Mouse (Mus musculus) lung, postnatal 36 days (tissue): ENCODE measurements around the gene Plek.
"Not testable (repeated sequence)": the region's sequence is repeated elsewhere in the genome, so short reads cannot be mapped to it uniquely, and the experiment has no call there.

ENCODE experiments used
- DNase-seq: peaks from one replicate; pipeline ENCODE4 v3.0.0; 2022; ENCODE audit warnings: mixed read lengths

Gene Plek

GRCm38 (mm10) chr11:17051545-17052475 lies at the start of gene Plek, which contains the start of gene Cnrip1:
TSS of gene Plek (minus strand) at chr11:17052381.
TSS of gene Cnrip1 (plus strand) at chr11:17051586.
- DNase-seq, result peak; percentile 50

- DNase-seq, result no peak
These were observed 33.9 kb upstream of the Plek start for GRCm38 (mm10) chr11:17086106-17086505.

GRCm38 (mm10) chr11:17083866-17084265 lies 31.7 kb upstream of the Plek start:
- DNase-seq, result peak; percentile 10

DNA sequence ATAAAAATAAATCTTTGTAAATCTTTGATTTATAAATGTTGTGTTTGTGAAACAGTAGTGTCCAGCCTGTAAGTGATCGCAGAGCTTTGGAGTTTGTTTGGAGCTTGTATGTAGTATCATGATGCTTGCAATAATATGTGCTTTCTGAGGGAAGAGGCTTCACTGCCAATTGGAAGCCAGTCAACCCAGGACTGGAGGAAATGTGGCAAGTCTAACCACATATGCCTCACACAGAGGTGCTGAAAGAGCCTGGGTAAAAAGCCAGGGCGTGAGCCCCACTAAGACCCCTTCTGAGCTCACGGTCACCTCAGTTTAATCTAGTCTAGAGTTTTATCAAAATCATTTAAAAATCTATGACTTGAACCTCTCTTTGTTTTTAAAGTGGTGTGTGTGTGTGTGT lies 31.3 kb upstream of the Plek start:
- DNase-seq, result no peak

- DNase-seq, result peak; percentile 10
These were observed 30.8 kb upstream of the Plek start for GRCm38 (mm10) chr11:17082953-17083352.

DNA sequence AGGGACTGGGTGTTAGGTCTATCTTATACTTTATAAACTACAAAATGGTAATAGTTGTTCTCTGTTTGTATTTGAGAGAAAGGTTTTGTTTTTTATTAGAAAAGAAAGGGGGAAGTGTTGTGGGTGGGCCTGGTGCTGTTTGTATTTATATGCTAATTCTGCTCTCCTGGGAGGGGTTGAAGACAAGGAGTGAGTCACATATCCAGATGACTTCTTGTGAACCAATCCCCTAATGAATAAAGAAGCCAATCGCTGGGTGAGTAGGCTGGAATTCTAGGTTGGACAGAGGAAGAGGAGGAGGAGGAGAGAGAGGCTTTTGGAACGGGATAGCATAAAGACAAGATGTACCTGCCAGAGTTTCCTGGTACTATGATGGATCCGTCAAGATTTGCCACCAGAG lies 29.9 kb upstream of the Plek start:
- DNase-seq, result no peak

DNA sequence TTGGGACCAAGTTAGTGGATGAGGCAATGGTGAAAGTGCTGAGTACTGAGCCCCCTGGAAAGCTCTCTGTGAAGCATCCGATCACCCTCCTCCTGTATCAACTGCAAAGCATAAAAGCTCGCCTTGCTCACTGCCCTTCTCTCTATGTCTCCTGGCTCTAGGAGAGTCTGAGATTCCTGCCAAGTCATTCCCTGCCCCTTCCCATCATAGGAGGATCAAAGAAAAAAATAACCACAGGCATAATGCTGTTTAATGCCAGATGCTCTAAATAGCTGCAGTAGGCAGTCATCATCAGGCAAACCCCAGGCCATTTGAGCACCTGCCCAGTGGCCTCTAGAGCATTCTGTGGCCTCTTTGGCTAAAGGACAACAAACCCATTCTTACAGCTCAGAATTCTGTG lies 23.5 kb upstream of the Plek start:
- DNase-seq, result no peak

DNA sequence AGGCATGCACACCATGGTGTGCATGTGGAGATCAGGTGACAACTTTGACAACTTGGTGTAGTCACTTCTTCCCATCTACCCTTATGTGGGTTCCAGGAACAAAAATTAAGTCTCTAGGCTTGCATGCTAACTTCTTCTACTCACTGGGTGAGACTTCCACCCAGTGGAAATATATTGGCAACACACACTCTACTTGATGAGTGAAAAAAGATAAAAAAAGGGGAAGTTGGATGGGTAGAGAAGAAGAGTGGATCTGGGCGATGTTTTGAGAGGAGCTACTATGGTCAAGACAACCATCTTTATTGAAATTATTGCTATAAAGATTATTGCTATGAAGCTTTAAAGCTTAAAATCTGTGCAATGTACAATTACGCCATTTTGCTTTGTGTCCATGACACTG lies 17.2 kb upstream of the Plek start:
- DNase-seq, result not testable (repeated sequence)

DNA sequence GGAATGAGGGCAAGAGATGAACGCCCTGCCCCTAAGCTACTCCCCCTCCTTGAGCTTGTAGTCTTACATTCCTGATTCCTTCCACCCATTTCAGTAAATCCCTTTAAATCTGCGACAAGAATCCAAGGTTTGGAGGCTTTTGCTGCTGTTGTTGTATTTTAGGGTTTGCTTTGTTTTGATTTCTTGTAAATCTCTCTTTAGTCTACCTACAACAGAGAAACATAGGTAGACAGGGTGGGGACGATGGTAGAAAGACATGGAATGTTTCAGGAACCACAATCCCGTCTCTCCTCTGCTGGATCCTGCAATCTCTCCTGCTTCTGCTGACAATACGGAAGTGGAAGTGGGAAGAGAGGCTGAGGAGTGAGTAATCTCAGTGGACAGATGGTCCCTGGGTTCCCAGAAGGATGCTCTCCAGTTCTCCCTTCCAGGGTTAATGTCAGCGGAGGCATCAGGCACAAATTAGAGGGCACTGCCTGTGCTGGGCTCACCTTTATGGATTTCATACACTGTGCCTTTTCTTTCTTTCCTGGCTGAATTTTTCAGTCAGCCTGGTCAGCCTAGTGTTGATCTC lies 382 bp upstream of the Plek start:
- no peak for DNase-seq

GRCm38 (mm10) chr11:17045806-17046205 lies 6.4 kb downstream of the Plek start:
- DNase-seq, result no peak

GRCm38 (mm10) chr11:17023984-17024383 lies 28.2 kb downstream of the Plek start:
- no peak for DNase-seq

DNA sequence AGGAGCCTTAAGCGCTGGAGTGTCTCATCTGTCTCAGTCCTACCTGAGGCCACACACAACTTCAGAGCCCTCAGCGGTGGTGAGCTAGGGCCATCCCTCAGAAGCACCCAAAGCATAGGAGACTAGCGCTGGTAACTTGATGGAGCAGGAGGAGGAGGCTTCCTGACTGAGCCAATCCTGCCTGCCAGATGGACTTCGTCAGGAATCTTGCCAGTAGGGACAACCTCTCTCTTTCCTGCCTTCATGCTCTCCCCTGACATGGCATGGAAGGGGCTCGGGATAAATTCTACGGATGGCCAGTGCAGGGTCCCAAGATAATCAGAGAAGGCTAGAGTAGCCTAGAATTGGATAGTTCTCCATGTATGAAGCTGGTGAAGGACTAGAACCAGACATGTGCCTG lies 29.0 kb downstream of the Plek start:
- no peak for DNase-seq

DNA sequence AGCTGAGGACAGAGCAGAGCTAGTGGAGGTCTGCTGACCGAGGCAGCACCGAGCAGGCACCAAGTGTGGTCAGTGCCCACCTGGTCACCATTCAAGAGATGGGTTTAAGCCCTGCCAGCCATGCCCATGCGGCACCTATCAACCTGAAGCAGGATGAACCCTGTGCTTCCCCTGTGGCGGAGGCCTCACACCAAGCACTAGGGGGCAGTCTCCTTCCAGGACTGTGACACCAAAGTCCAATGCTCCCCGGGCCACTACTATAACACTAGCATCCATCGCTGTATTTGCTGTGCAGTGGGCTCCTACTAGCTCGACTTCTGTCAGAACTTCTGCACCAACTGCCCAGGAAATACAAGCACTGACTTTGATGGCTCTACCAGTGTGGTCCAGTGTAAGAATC lies 32.9 kb downstream of the Plek start:
- no peak for DNase-seq

DNA sequence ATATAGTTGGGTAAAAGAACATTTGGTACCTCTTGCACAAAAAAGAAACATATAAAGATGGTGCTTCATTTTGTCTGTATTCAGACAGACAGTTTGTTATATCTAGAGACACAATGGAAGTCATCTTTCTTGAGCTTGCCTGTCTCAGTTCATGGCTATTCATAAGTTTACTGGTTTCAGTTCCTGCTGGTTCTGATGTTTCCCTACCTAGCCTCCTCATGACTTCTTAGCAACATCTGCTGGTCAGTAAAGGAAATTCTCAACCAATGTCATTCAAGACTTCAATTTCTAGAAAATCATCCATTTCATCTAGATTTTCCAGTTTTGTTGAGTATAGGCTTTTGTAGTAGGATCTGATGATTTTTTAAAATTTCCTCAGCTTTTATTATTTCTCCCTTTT lies 39.2 kb downstream of the Plek start:
- DNase-seq, result peak; percentile 10

DNA sequence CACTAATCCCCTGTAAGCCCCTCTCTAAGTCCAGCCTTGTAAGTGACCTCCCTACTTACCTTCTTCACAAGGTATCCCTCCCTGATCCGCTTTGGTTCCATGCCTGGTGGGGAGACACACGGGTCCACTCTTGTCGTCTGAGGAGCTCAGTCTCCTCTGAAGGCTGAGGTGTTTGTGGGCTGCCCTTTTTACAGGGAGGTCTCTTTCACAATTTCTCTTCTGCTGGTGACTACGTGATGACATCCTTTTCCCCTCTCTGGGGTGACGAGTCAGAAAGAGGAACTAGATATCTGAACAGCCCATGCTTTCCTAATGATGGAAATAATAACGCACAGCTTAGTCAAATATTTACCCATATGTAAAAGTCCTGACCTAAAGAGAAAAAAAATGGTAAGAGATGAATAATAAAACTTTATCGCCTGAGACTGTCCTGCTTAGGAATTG lies 43.7 kb downstream of the Plek start:
- DNase-seq, result peak; percentile 50

DNA sequence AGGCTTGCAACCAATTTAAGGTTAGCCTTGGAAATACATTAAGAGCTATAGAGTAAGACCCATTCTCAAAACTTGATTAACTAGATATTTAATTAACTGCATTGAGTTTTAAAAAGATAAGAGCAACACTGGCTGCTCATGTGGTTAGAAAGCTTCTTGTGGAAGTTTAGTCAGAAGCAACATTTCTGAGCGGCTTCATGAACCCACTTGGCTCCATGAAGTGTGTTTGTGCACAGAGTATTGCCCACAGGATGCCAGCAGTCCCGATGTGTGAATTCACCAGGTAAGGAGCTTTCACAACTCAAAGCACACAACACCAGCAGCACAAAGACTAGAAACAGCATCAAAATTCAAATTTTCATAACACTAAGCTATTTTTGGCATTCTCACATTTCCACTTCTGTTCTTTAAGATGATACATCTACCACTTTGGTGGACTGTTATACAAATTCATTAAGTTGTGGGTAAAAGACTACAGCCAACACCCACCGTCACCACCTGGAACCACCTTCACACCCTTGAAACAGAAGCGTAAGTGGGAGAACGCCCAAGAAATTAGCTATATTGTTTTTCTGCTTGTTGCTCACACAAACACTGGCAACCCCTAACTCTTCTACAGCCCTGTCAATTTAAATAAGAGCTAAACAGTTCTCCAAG lies 44.5 kb downstream of the Plek start:
- DNase-seq, result no peak

DNA sequence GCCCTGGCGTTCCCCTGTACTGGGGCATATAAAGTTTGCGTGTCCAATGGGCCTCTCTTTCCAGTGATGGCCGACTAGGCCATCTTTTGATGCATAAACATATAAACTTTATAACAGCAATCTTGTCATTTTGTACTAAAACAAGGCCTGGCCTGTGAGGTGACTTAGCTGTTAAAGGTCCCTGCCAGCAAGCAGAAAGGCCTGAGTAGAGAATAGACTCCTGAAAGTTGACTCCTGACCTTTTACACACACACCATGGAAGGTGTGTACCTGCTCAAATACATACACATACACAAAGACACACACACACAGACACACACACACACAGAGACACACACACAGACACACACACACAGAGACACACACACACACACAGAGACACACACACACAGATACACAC lies 45.7 kb downstream of the Plek start:
- DNase-seq, result not testable (repeated sequence)

GRCm38 (mm10) chr11:17004899-17005846 lies 47.0 kb downstream of the Plek start:
- peak; percentile 60 for DNase-seq

DNA sequence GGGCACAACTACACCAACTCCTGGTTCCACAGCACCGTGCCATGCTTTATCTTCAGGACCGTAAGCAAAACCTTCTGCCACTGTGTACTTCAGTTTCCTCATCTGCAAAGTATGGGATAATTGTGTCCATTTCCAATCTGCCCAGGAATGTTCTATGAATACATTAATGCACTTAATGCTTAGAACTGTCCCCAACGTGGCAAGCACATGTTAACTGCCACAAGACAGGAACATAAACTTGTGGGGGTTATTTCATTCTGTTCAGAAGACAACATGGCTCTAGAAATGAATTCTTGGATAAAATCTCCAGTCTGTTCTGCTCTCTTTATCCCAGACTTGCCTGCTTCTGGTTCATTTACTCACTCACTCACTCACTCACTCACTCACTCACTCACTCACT lies 48.4 kb downstream of the Plek start:
- no peak for DNase-seq

- DNase-seq, result peak; percentile 27
These were observed 49.3 kb downstream of the Plek start for GRCm38 (mm10) chr11:17002739-17003373.

DNA sequence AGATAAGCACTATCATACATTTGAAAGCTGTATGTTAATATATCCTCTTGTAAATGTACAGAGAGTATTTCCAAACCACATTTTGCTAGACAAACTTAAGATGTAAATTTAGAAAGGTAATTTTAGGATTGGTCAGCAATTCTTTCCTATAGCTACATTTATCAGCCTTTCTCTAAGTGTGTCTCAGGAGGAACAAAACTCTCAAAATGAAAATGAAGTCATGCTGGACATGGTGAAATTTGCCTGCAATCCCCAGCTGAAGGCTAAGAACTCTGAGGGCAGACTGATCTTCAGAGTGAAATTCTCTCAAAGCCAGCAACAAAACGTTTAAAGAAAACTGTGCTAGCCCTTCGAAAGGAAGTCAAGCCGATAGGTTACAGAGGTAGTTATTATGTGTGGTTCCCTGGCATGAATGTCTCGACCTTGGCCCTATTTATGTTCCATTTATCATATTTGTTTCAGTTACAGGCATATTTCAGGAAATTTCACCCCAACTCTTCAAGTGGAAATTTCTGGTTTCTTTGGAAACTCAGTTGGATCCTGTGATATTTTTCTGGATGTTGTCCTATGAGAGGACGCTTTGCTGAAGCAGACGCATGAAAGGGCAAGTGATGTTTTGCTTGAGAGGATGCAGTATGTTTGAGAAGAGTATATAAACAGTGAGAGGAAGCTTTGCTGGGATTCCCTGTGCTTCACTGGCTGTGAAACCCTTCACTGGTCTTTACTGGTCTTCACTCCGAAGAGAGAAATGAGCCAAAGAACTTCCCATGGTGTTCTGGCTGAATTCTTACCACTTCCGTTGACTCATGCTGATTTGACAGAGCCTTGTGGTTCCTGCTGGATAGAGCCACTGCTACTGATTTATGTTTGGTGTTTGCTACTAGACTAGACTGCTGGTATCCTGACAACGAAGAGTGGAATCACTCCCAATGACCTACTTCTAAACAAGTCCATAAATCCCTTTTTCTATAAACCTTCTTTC lies 51.5 kb downstream of the Plek start:
- DNase-seq, result no peak
